In genomic region chr11:19713091-19713490, GRCm38 (mm10) we compare ENCODE assay signal across 19 mouse cellular contexts.
A peak's percentile ranks its signal among the peaks of the same experiment; 100 is the strongest.
DNase-seq lines count a peak whose midpoint lies in the region; ATAC-seq and TF ChIP-seq lines count a peak whose summit lies in the region.
"Had no signal": no experiment of that assay in that cellular context is flagged by ENCODE, and none has a peak within 500 bp of the region (broad histone marks: within the 10 kb centered on the region; RNA-seq: fewer than 3 reads in every experiment).

No protein-coding gene starts in this region.

- peaks cover 17% of the 10 kb centered on the region for H3K4me1 ChIP-seq in neural tube, embryonic 13.5 days (replicated peaks)
- H3K4me1 ChIP-seq in forebrain, embryonic 15.5 days = 0 out of 2 replicates have a peak, but pooled peaks cover 8% of the 10 kb centered on the region
- H3K4me1 ChIP-seq in hindbrain, postnatal 0 days (ENCODE audit: insufficient read depth, low read length) = peaks cover 4% of the 10 kb centered on the region; the same call in 1 of the 2 replicates
- H3K4me1 ChIP-seq in midbrain, embryonic 15.5 days = 0 out of 2 replicates have a peak, but pooled peaks cover 3% of the 10 kb centered on the region

- H3K27ac ChIP-seq in neural tube, embryonic 13.5 days (replicated peaks) = no peak overlapping the region
- no peak overlapping the region for H3K27ac ChIP-seq in forebrain, embryonic 15.5 days (replicated peaks)
- no peak overlapping the region for H3K27ac ChIP-seq in hindbrain, postnatal 0 days
- no peak overlapping the region for H3K27ac ChIP-seq in midbrain, embryonic 15.5 days
- H3K27ac ChIP-seq: limb, embryonic 15.5 days; stomach, postnatal 0 days had no signal

- 38% methylated on average over 8 of the region's 8 CpGs for WGBS in neural tube, embryonic 13.5 days
- WGBS in forebrain, embryonic 15.5 days = 24% methylated on average over 8 of the region's 8 CpGs
- WGBS in hindbrain, postnatal 0 days = 24% methylated on average over 8 of the region's 8 CpGs
- 48% methylated on average over 8 of the region's 8 CpGs for WGBS in midbrain, embryonic 15.5 days

- DNase-seq in neural tube, embryonic 10.5 days (ENCODE audit: extremely low spot score, low spot score) = no peak
- peak; percentile 64 for DNase-seq in hindbrain, postnatal 0 days (ENCODE audit: low spot score)
- no peak for DNase-seq in thymus, postnatal 25 days
- no peak for DNase-seq in MN1 (ENCODE audit: low spot score)
- DNase-seq: cerebellum, adult 8-10 months; gastrocnemius, postnatal 14 days; heart, postnatal 4 days; kidney, adult 18-20 months; lung, adult 2 months; spleen, adult 18-20 months had no signal

- H3K27me3 ChIP-seq in neural tube, embryonic 13.5 days = 0 out of 2 replicates have a peak, but pooled peaks cover 5% of the 10 kb centered on the region
- H3K27me3 ChIP-seq in forebrain, embryonic 15.5 days = no peaks in the 10 kb centered on the region
- no peaks in the 10 kb centered on the region for H3K27me3 ChIP-seq in hindbrain, postnatal 0 days (ENCODE audit: insufficient read depth, low read length)
- H3K27me3 ChIP-seq in midbrain, embryonic 15.5 days (replicated peaks) = no peaks in the 10 kb centered on the region
- H3K27me3 ChIP-seq: heart, embryonic 12.5 days; limb, embryonic 15.5 days had no signal

- no peaks in the 10 kb centered on the region for H3K9me3 ChIP-seq in neural tube, embryonic 13.5 days
- no peaks in the 10 kb centered on the region for H3K9me3 ChIP-seq in forebrain, embryonic 15.5 days
- H3K9me3 ChIP-seq in hindbrain, postnatal 0 days (ENCODE audit: low read length) = no peaks in the 10 kb centered on the region
- H3K9me3 ChIP-seq in midbrain, embryonic 15.5 days = no peaks in the 10 kb centered on the region
- H3K9me3 ChIP-seq: heart, embryonic 12.5 days; limb, embryonic 15.5 days had no signal

- H3K4me2 ChIP-seq in neural tube, embryonic 13.5 days = peak overlapping the region; percentile 36
- peak overlapping the region; percentile 44 for H3K4me2 ChIP-seq in forebrain, embryonic 15.5 days (replicated peaks)
- H3K4me2 ChIP-seq in hindbrain, postnatal 0 days (ENCODE audit: low read depth, low read length) = peak overlapping the region; percentile 46
- H3K4me2 ChIP-seq in midbrain, embryonic 15.5 days = peak overlapping the region; percentile 17; the same call in 1 of the 2 replicates
- H3K4me2 ChIP-seq: limb, embryonic 15.5 days had no signal

- no peak overlapping the region for H3K9ac ChIP-seq in neural tube, embryonic 13.5 days
- no peak overlapping the region; the same call in 1 of the 2 replicates for H3K9ac ChIP-seq in forebrain, embryonic 15.5 days (replicated peaks)
- H3K9ac ChIP-seq in hindbrain, postnatal 0 days (replicated peaks; ENCODE audit: low read length) = no peak overlapping the region
- no peak overlapping the region for H3K9ac ChIP-seq in midbrain, embryonic 15.5 days
- H3K9ac ChIP-seq: heart, embryonic 12.5 days; limb, embryonic 15.5 days had no signal

- no peak for ATAC-seq in neural tube, embryonic 13.5 days (ENCODE audit: low read depth)
- peak; percentile 57; the same call in 1 of the 2 replicates for ATAC-seq in forebrain, embryonic 15.5 days (replicated peaks)
- no peak for ATAC-seq in hindbrain, postnatal 0 days
- ATAC-seq in midbrain, embryonic 15.5 days (replicated peaks) = no peak
- ATAC-seq in megakaryocyte-erythroid progenitor cell, adult 5-6 weeks (replicated peaks; ENCODE audit: low FRiP score, low TSS enrichment, poor library complexity, severe bottlenecking) = no peak
- ATAC-seq: activated CD4-positive, CD25-positive, alpha-beta regulatory T cell, adult 4 months had no signal

- no peak for TF ChIP-seq CTCF in hindbrain, postnatal 0 days (IDR thresholded peaks at IDR 0.05; ENCODE audit: low read depth)

- H3K36me3 ChIP-seq in neural tube, embryonic 13.5 days = no peaks in the 10 kb centered on the region
- no peaks in the 10 kb centered on the region for H3K36me3 ChIP-seq in forebrain, embryonic 15.5 days
- no peaks in the 10 kb centered on the region for H3K36me3 ChIP-seq in hindbrain, postnatal 0 days (ENCODE audit: insufficient read depth, low read length)
- H3K36me3 ChIP-seq in midbrain, embryonic 15.5 days (replicated peaks) = no peaks in the 10 kb centered on the region
- H3K36me3 ChIP-seq: heart, embryonic 12.5 days; limb, embryonic 15.5 days had no signal

- H3K4me3 ChIP-seq in neural tube, embryonic 13.5 days = no peak overlapping the region
- H3K4me3 ChIP-seq in forebrain, embryonic 15.5 days = peak overlapping the region; percentile 29
- H3K4me3 ChIP-seq in hindbrain, postnatal 0 days (ENCODE audit: low read length) = no peak overlapping the region
- H3K4me3 ChIP-seq in midbrain, embryonic 15.5 days = no peak overlapping the region
- H3K4me3 ChIP-seq: erythroblast, embryonic 14.5 days; heart, embryonic 12.5 days; limb, embryonic 15.5 days had no signal
